Mouse (Mus musculus): ENCODE results near the gene Trap1.
A peak's percentile ranks its signal among the peaks of the same experiment; 100 is the strongest.
"Not testable (repeated sequence)": the region's sequence is repeated elsewhere in the genome, so short reads cannot be mapped to it uniquely, and the experiment has no call there.

Gene Trap1

DNA sequence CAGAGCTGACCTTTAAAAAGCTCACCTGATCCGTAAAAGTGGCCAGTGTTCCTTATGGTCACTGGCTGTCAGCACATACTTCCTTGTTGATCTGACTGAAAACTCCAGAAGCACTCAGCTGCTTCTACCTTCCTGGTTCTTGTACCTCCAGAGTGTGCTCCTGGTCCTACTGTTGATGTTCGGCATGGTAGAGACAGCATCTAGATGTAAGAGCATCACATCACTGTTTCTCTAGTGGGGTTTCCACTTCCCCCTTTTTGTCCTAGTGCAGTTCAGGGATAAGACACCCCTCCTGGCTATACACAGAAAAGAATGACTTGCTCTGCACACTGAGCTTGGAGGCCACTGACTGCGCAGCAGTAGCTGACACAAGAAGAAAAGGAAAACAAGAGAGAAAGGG lies 43.2 kb downstream of the Trap1 start:
- no peak for DNase-seq

- DNase-seq = no peak
Measured at GRCm38 (mm10) chr16:4033971-4034370, 43.7 kb downstream of the Trap1 start.

GRCm38 (mm10) chr16:4032341-4032748 lies 45.3 kb downstream of the Trap1 start:
- no peak for DNase-seq

DNA sequence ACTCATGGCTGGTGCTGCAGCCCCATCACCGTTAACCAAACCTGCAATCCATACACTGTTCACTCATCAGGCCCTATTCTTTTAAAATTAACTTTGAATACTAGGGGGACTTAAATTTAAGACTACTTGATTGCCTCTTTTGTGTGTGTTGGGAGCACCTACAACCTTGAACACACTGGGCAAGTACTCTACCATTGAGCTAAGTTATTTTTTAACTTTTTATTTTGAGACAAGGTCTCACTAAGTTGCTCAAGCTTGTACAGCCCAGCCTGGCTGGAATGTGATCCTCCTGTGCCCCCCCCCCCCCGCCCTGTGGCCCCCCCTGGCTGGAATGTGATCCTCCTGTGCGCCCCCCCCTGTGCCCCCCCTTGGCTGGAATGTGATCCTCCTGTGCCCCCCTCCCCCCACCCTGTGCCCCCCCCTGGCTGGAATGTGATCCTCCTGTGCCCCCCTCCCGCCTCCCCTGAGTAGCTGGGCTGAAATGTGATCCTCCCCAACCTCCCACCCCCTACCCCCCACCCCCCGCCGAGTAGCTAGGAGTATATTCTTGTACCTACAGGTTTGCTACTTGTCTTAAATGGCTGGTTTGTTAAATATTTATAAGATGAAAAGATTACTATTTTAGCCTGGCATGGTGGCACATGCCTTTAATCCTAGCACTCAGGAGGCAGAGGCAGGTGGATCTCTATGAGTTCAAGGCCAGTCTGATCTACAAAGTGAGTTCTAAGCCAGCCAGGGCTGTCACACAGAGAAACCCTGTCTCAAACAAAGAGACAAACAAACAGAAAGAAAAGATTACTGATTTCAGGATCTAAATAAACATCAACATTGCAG lies 46.0 kb downstream of the Trap1 start:
- DNase-seq = peak in 1 of 2 experiments; percentile 56

DNA sequence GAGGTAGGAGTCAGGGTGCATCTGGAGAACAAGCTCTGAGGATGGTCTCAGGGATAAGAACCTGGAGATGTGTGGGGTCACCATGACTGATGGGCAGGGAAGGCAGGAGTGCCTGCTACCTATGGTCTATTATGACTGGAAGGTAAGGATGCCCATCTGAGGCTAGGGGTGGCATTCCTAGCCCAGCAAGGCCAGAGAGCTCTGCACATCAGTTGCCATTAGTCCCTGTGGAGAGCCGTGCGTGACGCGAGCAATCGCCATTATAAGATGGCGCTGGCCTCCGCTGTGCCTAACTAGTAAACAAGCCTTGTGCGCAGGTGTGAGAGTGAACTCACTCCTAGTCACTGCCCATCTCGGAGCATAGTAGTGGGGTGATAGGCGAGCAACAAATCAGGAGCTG lies 47.1 kb downstream of the Trap1 start:
- no peak for DNase-seq

DNA sequence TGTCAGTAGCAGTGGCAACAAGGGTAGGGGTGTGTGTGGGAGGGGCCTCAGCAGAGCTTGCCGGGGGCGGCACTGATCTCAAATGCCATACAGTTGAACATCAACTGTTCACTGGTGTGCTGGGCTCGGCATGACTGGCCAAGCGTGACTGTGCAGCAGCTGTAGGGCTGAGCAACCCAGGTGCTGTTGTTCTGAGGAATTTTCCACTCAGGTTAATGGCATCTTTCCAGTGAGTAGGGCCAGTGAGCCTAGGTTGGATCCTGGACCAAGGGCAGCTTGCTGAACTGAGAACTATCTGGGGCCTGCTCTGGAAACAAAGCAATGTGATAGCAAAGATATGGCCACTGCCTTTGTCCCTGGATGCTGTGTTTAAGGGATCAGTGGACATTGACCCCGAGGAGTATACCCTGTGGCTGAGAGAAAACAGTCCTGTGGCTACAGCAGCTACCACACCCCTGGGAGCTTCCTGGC lies 48.2 kb downstream of the Trap1 start:
- peak; percentile 81 to 89 for DNase-seq

DNA sequence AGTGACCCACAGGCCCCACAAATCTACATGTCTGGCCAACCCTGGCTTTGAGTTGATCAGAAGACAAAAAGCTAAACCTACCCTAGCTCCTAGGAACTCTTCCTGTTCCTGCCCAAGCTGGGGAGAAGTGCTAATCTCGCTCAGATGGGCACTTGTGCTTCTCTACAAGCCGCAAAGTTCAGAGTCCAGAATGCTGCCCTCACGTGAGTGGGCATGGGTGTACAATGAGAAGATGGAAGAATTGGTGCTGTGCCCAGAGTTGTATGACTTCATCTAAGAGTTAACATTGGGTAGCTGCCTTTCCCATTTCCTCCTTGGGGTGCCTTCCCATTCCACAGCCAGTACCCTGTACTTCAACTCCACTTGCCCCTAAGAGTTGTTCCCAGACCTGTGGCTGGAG lies 50.4 kb downstream of the Trap1 start:
- no peak for DNase-seq

DNA sequence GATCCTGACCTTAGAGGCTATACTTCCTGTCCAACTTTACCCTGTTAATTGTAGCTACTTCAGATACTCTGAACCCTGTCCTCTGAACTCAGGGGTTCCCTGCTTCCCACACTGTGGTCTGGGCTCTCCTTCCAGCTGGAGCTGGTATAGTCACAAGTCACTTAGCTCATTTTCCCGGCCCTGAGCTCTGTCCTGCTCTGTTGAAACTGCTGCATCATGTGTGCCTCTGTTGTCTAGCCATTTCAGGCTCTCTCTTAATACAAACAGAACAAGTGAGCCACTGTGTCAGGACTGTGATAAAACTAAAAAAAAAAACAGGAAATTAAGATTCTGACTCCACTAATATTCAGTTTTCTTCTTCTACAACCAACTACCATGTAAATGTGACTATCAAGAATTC lies 51.0 kb downstream of the Trap1 start:
- no peak for DNase-seq

- no peak for DNase-seq
Measured at GRCm38 (mm10) chr16:4022719-4023118, 54.9 kb downstream of the Trap1 start.

DNA sequence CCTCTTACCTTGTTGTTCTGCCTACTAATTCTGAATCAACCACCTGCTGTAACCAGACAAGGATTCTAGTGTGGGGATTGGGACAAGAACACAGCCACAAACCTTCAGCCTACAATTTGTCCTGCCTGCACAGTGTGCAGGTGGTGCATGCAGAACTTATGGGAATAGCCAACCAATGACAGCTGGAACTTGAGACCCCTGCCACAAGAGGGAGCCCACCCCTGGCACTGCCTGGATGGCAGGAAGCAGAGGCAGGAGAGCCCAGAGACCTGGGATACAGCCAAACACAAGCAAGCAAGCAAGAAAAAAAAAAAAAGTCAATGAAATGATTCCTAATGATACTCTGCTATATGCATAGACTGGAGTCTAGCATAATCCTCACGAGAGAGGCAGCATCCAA lies 56.4 kb downstream of the Trap1 start:
- no peak for DNase-seq

DNA sequence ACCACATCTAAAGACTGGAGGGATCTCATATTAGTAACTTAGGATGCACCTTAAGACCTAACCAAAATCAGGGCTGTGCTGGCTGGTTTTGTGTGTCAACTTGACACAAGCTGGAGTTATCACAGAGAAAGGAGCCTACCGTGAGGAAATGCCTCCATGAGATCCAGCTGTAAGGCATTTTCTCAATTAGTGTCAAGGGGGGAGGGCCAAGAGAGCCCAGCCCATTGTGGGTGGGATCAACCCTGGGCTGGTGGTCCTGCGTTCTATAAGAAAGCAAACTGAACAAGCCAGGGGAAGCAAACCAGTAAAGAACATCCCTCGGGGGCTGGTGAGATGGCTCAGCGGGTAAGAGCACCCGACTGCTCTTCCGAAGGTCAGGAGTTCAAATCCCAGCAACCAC lies 60.2 kb downstream of the Trap1 start:
- DNase-seq = not testable (repeated sequence)

DNA sequence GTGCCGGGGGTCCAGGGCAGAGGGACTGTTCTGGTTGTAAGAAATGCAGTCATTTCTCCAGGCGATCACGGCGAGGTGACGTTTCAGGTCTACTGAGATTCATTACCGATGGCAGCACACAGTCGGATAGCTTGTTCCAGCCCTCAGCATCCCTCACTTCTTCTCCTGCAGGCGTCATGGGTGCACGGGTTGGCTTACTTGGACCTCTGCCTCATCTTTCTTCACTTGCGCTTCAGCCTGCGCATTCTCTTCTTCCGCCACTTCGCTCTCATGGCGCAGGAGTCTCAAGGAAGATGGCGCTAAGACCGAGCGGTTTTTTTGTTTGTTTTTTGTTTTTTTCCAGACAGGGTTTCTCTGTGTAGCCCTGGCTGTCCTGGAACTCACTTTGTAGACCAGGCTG lies 60.8 kb downstream of the Trap1 start:
- not testable (repeated sequence) for DNase-seq

GRCm38 (mm10) chr16:4014040-4014668 lies 63.5 kb downstream of the Trap1 start:
- no peak for DNase-seq

DNA sequence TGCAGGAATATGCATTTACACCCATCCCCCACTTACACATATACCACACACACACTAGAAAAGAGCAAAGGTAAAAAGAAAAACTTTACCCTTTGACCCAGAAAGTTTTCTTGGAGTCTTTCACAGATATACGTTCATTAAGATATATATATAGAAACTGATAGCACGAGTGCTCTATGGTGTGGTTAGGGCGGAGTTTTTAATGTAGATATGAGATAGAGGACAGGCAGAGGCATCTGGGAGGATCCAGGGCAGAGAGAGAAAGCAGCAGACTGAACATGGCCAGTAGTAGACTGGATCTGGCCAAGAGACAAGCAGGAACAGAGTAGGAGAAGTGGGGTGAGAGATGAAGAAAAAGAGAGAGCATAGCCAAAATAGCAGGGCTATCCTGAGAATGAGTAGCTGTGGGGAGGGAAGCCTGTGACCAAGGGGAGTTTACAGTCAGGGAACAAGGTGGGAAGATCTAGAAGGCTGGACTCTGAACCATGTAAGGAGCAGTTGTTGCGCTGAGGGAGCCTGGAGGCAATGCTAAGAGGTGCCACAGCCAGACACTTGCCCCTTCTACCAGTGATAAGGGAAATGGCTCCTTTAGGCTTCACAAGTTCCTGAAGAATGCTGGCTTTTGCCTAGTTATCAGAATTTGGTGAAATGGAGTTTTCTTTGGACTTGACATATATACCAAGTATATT lies 64.6 kb downstream of the Trap1 start:
- no peak for DNase-seq

- DNase-seq = peak; percentile 94 to 97
Measured at GRCm38 (mm10) chr16:4003489-4004398, 73.9 kb downstream of the Trap1 start, which contains the start of gene Slx4. Gene Slx4 (minus strand): TSS chr16:4003770.

All from kidney, postnatal 4 days (tissue).